Mouse (Mus musculus) lung, postnatal 10 days (tissue): ENCODE data around the gene Amfr.

Source experiments
- DNase-seq: peaks from one replicate; pipeline ENCODE4 v3.0.0; 2021

The Amfr gene

DNA sequence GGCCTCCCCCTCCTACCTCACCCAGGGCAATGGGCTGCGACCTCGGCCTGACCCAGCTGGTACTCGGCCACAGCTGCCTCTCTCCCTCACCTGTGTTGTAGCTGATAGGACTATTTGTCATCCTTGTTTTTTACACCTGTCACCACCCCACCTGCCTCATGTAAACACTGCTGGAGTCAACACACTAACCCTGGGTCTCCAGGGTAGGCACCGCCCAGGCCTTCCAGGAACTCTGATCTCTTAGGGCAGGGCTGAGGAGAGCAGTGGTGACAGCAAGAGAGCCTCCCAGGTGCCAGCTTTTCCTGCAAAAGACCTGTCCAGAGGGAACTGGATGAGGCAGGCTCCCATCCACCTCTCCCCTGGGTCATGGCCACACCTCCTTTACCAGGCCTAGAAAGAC, 83.4 kb downstream of the Amfr start:
- no peak for DNase-seq

- DNase-seq, result no peak
These were observed 87.1 kb downstream of the Amfr start for GRCm38 (mm10) chr8:93925513-93925912.

DNA sequence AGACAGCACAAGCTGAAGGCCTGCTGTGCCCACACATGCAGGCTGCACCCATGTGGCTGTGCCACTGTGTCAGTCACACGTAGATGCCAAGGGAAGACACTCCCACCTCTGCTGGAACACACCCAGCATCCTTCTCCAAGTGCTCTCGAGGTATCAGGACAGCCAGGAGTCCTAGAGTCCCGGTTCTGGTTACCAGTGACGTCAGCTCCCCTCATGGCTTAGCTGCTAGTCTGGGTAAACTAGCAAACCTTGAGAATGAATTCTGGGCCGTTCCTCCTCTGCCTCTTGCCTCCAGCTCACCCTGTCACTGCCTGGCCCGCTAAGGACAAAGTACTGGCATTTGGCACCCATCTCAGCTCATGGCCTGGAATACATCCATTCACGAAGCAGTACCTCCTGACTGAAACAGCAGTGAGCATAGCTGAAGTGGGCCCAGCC, 88.7 kb downstream of the Amfr start:
- DNase-seq, result peak; percentile 15
